Mouse (Mus musculus): ENCODE data around the gene Milr1.

DNA sequence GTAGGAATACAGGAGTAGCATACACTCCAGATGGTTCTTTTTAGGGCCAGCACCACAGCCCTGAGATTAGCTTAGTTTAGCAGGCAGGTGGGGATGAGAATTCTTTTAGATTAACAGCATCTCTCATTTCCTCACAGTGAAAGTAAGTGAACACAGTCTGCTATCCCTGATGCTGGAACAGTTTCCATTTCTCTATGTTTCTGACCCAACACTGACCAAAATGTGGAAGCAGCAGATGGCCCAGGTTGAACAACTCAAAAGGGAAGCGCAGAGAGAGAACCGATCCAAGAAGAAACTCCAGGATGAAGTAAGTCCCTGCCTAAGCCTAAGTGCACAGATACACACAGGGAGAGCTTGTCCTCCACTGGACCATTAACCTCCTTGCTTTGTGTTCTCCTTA, 64.3 kb downstream of the Milr1 start:
- TF ChIP-seq CTCF (IDR thresholded peaks at IDR 0.05; ENCODE audit: low read depth), result no peak
- no peak for TF ChIP-seq EP300 (IDR thresholded peaks at IDR 0.05; ENCODE audit: low read depth)
